Mouse (Mus musculus): ENCODE results near the gene Serpina1a. TPM values are rescaled to one million over a fixed set of nuclear protein-coding genes. Genes with fewer than 3 reads are reported as not detected.

Gene Serpina1a
- 1.1 TPM in 1 of 2 replicates, not detected in the other for polyA plus RNA-seq (2012; ENCODE audit: low replicate concordance)

DNA sequence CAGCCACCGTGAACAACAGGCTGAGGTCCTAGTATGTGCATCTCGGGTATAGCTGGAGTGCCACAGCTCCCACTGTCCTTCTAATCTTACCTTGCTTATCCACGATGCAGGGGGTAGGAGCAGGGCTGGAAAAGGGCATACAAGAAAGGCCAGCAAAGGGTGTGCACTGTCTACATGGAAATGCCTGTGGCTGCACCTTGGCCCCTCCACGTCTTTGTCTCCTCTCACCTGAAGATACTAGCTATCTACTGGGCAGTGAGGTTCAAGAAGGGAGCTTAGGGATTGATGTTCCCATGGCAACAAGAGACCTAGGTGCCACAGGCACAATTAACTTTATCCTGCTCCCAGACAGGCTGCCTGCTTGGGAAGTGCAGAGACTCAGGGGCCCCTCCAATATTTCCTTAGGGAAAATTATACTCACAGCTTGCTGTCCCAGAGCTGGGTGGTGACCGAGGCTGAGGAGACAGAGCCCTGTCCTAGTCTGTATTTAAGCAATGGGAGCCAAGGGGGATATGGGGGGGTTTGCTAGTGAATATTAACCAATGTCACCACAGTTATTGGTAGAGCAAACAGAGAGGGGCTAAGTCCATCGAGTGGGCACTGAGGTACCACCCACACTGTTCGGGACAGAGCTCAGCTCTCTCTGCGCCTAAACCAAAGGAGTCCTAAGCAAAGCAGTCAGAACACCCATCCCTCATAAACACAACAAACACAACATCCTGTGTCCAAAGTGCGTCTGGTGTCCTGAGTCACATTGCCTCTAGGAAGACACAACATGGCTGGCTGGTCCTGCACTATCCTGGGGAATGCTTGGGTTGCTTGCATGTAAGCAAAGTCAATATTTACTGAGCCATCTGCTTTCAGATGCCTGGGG is at the start of gene Serpina1a:
Gene Serpina1a (minus strand): TSS at position 462 of the 874 bp plus-strand sequence.

DNA sequence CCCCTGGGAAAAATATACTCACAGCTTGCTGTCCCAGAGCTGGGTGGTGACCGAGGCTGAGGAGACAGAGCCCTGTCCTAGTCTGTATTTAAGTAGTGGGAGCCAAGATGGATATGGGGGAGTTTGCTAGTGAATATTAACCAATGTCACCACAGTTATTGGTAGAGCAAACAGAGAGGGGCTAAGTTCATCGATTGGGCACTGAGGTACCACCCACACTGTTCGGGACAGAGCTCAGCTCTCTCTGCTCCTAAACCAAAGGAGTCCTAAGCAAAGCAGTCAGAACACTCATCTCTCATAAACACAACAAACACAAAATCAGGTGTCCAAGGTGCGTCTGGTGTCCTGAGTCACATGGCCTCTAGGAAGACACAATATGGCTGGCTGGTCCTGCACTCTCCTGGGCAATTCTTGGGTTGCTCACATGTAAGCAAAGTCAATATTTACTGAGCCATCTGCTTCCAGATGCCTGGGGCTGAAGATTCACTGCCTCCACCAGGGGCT is 41.5 kb upstream of the Serpina1a start, which contains the start of gene Serpina1c:
Gene Serpina1c (minus strand): TSS at position 51 of the 504 bp plus-strand sequence.

DNA sequence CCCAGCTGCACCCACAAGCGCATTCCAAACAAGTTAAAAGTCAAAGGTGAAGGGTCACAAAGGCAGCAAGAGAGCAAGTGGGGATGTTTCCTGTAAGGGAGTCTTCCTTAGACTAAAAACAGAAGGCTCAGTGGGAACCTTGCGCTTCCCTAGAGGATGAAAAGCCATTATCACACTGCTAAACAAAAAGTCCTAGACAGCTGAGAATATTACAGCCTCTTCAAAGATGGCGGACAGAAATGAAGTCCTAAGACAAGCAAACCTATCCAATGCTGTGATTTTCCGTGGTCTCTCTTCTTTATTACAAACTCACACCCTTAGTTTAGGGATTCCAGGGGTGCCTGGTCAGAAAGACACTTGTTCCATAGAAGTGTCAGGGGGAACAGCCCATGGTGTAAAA is 33.1 kb downstream of the Serpina1a start, which contains the start of gene Serpina1b:
Gene Serpina1b (minus strand): TSS at position 101 of the 400 bp plus-strand sequence.

Other genes with a start within 250 kb of the Serpina1a start
- gene Serpina10, start 232.1 kb downstream of the Serpina1a start, polyA plus RNA-seq (2012; ENCODE audit: low replicate concordance), result not detected in 2 replicates
- gene Serpina6, start 206.3 kb downstream of the Serpina1a start, polyA plus RNA-seq (2012; ENCODE audit: low replicate concordance), result not detected in 2 replicates
- gene Serpina16, start 187.4 kb downstream of the Serpina1a start, polyA plus RNA-seq (2012; ENCODE audit: low replicate concordance), result not detected in 2 replicates
- not detected in 2 replicates for gene Serpina1f, start 168.0 kb downstream of the Serpina1a start, polyA plus RNA-seq (2012; ENCODE audit: low replicate concordance)
- not detected in 2 replicates for gene Serpina1d, start 90.0 kb downstream of the Serpina1a start, polyA plus RNA-seq (2012; ENCODE audit: low replicate concordance)
- gene Serpina1b, start 33.2 kb downstream of the Serpina1a start, polyA plus RNA-seq (2012; ENCODE audit: low replicate concordance), result 0.13 TPM in 1 of 2 replicates, not detected in the other
- gene Serpina1c, start 41.3 kb upstream of the Serpina1a start, polyA plus RNA-seq (2012; ENCODE audit: low replicate concordance), result not detected in 2 replicates
- not detected in 2 replicates for gene Serpina1e, start 95.4 kb upstream of the Serpina1a start, polyA plus RNA-seq (2012; ENCODE audit: low replicate concordance)
- gene Serpina11, start 126.4 kb upstream of the Serpina1a start, polyA plus RNA-seq (2012; ENCODE audit: low replicate concordance), result not detected in 2 replicates
- gene Serpina9, start 150.2 kb upstream of the Serpina1a start, polyA plus RNA-seq (2012; ENCODE audit: low replicate concordance), result not detected in 2 replicates
- not detected in 2 replicates for gene Serpina12, start 180.9 kb upstream of the Serpina1a start, polyA plus RNA-seq (2012; ENCODE audit: low replicate concordance)
- gene Serpina5, start 237.6 kb upstream of the Serpina1a start, polyA plus RNA-seq (2012; ENCODE audit: low replicate concordance), result not detected in 2 replicates
- not detected in 2 replicates for gene Serpina3a, start 249.2 kb upstream of the Serpina1a start, polyA plus RNA-seq (2012; ENCODE audit: low replicate concordance)

Data from leukemia stem cell, adult 10-12 weeks (primary cell).